In genomic region chr2:27931130-27931529, GRCm38 (mm10) we compare ENCODE assay signal across 12 mouse cellular contexts. TPM values are rescaled to one million over a fixed set of nuclear protein-coding genes. Genes with fewer than 3 reads are reported as not detected.
DNase-seq lines count a peak whose midpoint lies in the region; ATAC-seq and TF ChIP-seq lines count a peak whose summit lies in the region.
"Had no signal": no experiment of that assay in that cellular context is flagged by ENCODE, and none has a peak within 500 bp of the region (broad histone marks: within the 10 kb centered on the region; RNA-seq: fewer than 3 reads in every experiment).

No protein-coding gene starts in this region.

- no peak for TF ChIP-seq CTCF in kidney, postnatal 0 days (IDR thresholded peaks at IDR 0.05; ENCODE audit: low read depth)

- no peaks in the 10 kb centered on the region for H3K36me3 ChIP-seq in kidney, postnatal 0 days (ENCODE audit: insufficient read depth, low read length)
- peaks cover 50% of the 10 kb centered on the region; the same call in 1 of the 2 replicates for H3K36me3 ChIP-seq in embryonic facial prominence, embryonic 15.5 days
- H3K36me3 ChIP-seq in limb, embryonic 13.5 days, result peaks cover 62% of the 10 kb centered on the region
- H3K36me3 ChIP-seq in stomach, embryonic 15.5 days, result 0 out of 2 replicates have a peak, but pooled peaks cover 3% of the 10 kb centered on the region
- H3K36me3 ChIP-seq: forebrain, embryonic 15.5 days had no signal

- no peak for ATAC-seq in kidney, postnatal 0 days (replicated peaks; ENCODE audit: low FRiP score, low read depth)
- no peak for ATAC-seq in embryonic facial prominence, embryonic 15.5 days (ENCODE audit: insufficient number of reproducible peaks, low FRiP score, low TSS enrichment, low read depth)
- no peak for ATAC-seq in limb, embryonic 13.5 days (ENCODE audit: low FRiP score, low read depth)
- ATAC-seq in stomach, embryonic 15.5 days (ENCODE audit: insufficient read depth, low FRiP score, low read depth), result no peak
- ATAC-seq: CD4-positive, CD25-positive, alpha-beta regulatory T cell, adult 4 months; forebrain, embryonic 15.5 days had no signal

- H3K9ac ChIP-seq in kidney, postnatal 0 days (ENCODE audit: low read depth, low read length), result no peak overlapping the region
- no peak overlapping the region for H3K9ac ChIP-seq in embryonic facial prominence, embryonic 15.5 days
- H3K9ac ChIP-seq in limb, embryonic 13.5 days, result 0 out of 2 replicates have a peak overlapping the region, but pooled peaks have one; percentile 1
- no peak overlapping the region for H3K9ac ChIP-seq in stomach, embryonic 15.5 days
- H3K9ac ChIP-seq: forebrain, embryonic 15.5 days had no signal

- 66% methylated on average over 6 of the region's 6 CpGs for WGBS in kidney, postnatal 0 days
- WGBS in embryonic facial prominence, embryonic 15.5 days, result 47% methylated on average over 6 of the region's 6 CpGs
- WGBS in limb, embryonic 13.5 days, result 65% methylated on average over 6 of the region's 6 CpGs
- WGBS in stomach, embryonic 15.5 days, result 59% methylated on average over 6 of the region's 6 CpGs

- H3K27ac ChIP-seq in kidney, postnatal 0 days, result no peak overlapping the region
- peak overlapping the region; percentile 86 for H3K27ac ChIP-seq in embryonic facial prominence, embryonic 15.5 days (replicated peaks)
- peak overlapping the region; percentile 96 for H3K27ac ChIP-seq in limb, embryonic 13.5 days
- 0 out of 2 replicates have a peak overlapping the region, but pooled peaks have one; percentile 92 for H3K27ac ChIP-seq in stomach, embryonic 15.5 days
- H3K27ac ChIP-seq: layer of hippocampus, adult 2 months had no signal

- no peaks in the 10 kb centered on the region for H3K9me3 ChIP-seq in kidney, postnatal 0 days (replicated peaks; ENCODE audit: low read length)
- no peaks in the 10 kb centered on the region for H3K9me3 ChIP-seq in embryonic facial prominence, embryonic 15.5 days (replicated peaks)
- H3K9me3 ChIP-seq in limb, embryonic 13.5 days, result no peaks in the 10 kb centered on the region
- H3K9me3 ChIP-seq in stomach, embryonic 15.5 days, result no peaks in the 10 kb centered on the region
- H3K9me3 ChIP-seq: forebrain, embryonic 15.5 days; hindbrain, embryonic 10.5 days had no signal

- H3K27me3 ChIP-seq in kidney, postnatal 0 days (ENCODE audit: insufficient read depth, low read length), result no peaks in the 10 kb centered on the region
- no peaks in the 10 kb centered on the region for H3K27me3 ChIP-seq in embryonic facial prominence, embryonic 15.5 days
- H3K27me3 ChIP-seq in limb, embryonic 13.5 days, result no peaks in the 10 kb centered on the region
- H3K27me3 ChIP-seq in stomach, embryonic 15.5 days (replicated peaks), result no peaks in the 10 kb centered on the region
- H3K27me3 ChIP-seq: forebrain, embryonic 15.5 days had no signal

- H3K4me2 ChIP-seq in kidney, postnatal 0 days (ENCODE audit: low read length), result no peak overlapping the region
- no peak overlapping the region for H3K4me2 ChIP-seq in embryonic facial prominence, embryonic 15.5 days (replicated peaks)
- no peak overlapping the region for H3K4me2 ChIP-seq in limb, embryonic 13.5 days (replicated peaks)
- no peak overlapping the region for H3K4me2 ChIP-seq in stomach, embryonic 15.5 days
- H3K4me2 ChIP-seq: forebrain, embryonic 15.5 days had no signal

- no peak overlapping the region for H3K4me3 ChIP-seq in kidney, postnatal 0 days (replicated peaks; ENCODE audit: low read depth, low read length)
- no peak overlapping the region for H3K4me3 ChIP-seq in embryonic facial prominence, embryonic 15.5 days (replicated peaks)
- H3K4me3 ChIP-seq in limb, embryonic 13.5 days, result no peak overlapping the region
- H3K4me3 ChIP-seq in stomach, embryonic 15.5 days (replicated peaks), result no peak overlapping the region
- H3K4me3 ChIP-seq: forebrain, embryonic 15.5 days; hindbrain, embryonic 10.5 days; layer of hippocampus, adult 2 months had no signal

- peak; percentile 46 for DNase-seq in kidney, postnatal 0 days (ENCODE audit: low spot score)
- DNase-seq in kidney, postnatal 4 days, result no peak
- DNase-seq in ovary, postnatal 14 days (ENCODE audit: low spot score), result no peak
- no peak for DNase-seq in urinary bladder, postnatal 14 days (ENCODE audit: low spot score)
- DNase-seq: midbrain, embryonic 14.5 days had no signal

- peaks cover 16% of the 10 kb centered on the region; the same call in 1 of the 2 replicates for H3K4me1 ChIP-seq in kidney, postnatal 0 days (replicated peaks; ENCODE audit: insufficient read depth, low read length)
- H3K4me1 ChIP-seq in embryonic facial prominence, embryonic 15.5 days, result peaks cover 61% of the 10 kb centered on the region
- peaks cover 62% of the 10 kb centered on the region for H3K4me1 ChIP-seq in limb, embryonic 13.5 days
- H3K4me1 ChIP-seq in stomach, embryonic 15.5 days, result peaks cover 54% of the 10 kb centered on the region

RNA-seq across cellular contexts. Expression of gene Col5a1, which starts 44.9 kb away (rescaled TPM):
- polyA plus RNA-seq in kidney, postnatal 0 days (2015; fragmentation: Nextera tagmentation; extraction: Ambion mirVana), result 33.2 and 36.5 TPM in 2 replicates
- polyA plus RNA-seq in embryonic facial prominence, embryonic 15.5 days (2015; fragmentation: Nextera tagmentation; extraction: Ambion mirVana), result 217 and 242 TPM in 2 replicates
- polyA plus RNA-seq in limb, embryonic 13.5 days (2015; fragmentation: Nextera tagmentation; extraction: Ambion mirVana), result 128 and 133 TPM in 2 replicates
- 130 and 136 TPM in 2 replicates for polyA plus RNA-seq in stomach, embryonic 15.5 days (2015; fragmentation: Nextera tagmentation; extraction: Ambion mirVana)
- polyA plus RNA-seq: CD4-positive, CD25-positive, alpha-beta regulatory T cell, adult 4 months had no signal
